Mouse (Mus musculus): ENCODE measurements around the gene Ube2cbp. TPM values are rescaled to one million over a fixed set of nuclear protein-coding genes. Genes with fewer than 3 reads are reported as not detected.

Gene Ube2cbp
- polyA plus RNA-seq, 1 experiment from 2014 or later: 4.0 TPM

DNA sequence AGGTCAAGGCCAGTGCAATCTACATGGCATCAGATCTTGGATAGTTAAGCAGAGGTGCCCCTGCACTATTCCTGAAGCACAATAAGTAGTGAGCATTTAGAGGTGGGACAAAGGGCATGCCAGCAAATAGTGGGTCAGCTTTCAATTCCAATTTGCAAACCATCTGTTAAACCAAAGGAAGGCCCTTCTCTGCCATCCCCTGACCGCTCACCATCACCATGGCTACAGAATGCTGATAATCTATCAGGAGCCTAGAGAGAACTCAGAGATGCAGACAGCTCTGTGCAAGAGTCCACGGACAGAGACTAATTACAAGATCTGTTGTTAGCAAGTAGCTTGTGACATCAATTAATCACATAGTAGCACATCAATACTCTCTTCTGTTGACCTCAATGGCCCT is 198.1 kb downstream of the Ube2cbp start:
- no peak overlapping the region for H3K4me3 ChIP-seq (ENCODE audit: low read depth, low read length)
- no peaks in the 10 kb centered on the region for H3K27me3 ChIP-seq (ENCODE audit: control insufficient read depth, insufficient read depth, low read length)
- H3K9ac ChIP-seq (ENCODE audit: low read depth, low read length): no peak overlapping the region
- H3K36me3 ChIP-seq (ENCODE audit: control insufficient read depth, insufficient read depth, low read length): no peaks in the 10 kb centered on the region
- 36% methylated on average over 2 of the region's 2 CpGs for WGBS (ENCODE audit: insufficient replicate concordance)
- no peak overlapping the region for H3K27ac ChIP-seq (ENCODE audit: low read depth, low read length)
- H3K4me2 ChIP-seq: no peak overlapping the region
- ATAC-seq (replicated peaks; ENCODE audit: insufficient number of reproducible peaks, low FRiP score, low TSS enrichment): no peak
- H3K4me1 ChIP-seq (ENCODE audit: control insufficient read depth, insufficient read depth, low read length): no peaks in the 10 kb centered on the region
- H3K9me3 ChIP-seq (replicated peaks; ENCODE audit: control insufficient read depth, low read length): no peaks in the 10 kb centered on the region

Other genes starting within 250 kb of the Ube2cbp start
- gene Dop1a, start 2.2 kb upstream of the Ube2cbp start, polyA plus RNA-seq (2014; fragmentation: Nextera tagmentation; extraction: Ambion mirVana): 10.5 and 14.1 TPM in 2 replicates
- 26.6 and 27.4 TPM in 2 replicates for gene Pgm3, start 106.9 kb upstream of the Ube2cbp start, polyA plus RNA-seq (2014; fragmentation: Nextera tagmentation; extraction: Ambion mirVana)
- gene Rwdd2a, start 107.0 kb upstream of the Ube2cbp start, polyA plus RNA-seq (2014; fragmentation: Nextera tagmentation; extraction: Ambion mirVana): 4.8 TPM in 2 replicates
- gene Me1, start 231.0 kb upstream of the Ube2cbp start, polyA plus RNA-seq (2014; fragmentation: Nextera tagmentation; extraction: Ambion mirVana): 34.3 and 41.4 TPM in 2 replicates